Mouse (Mus musculus) embryonic facial prominence, embryonic 14.5 days (tissue): Measurements from ENCODE around the gene Parvg. TPM values are rescaled to one million over a fixed set of nuclear protein-coding genes. Genes with fewer than 3 reads are reported as not detected.
A peak's percentile ranks its signal among the peaks of the same experiment; 100 is the strongest.

Experiments
- ATAC-seq: fragments of 200-750 bp; cut with Nextera tagmentation; 2 replicates; pipeline ENCODE4 v1.8.0; 2017; ENCODE audit warnings: low read depth, moderate number of reproducible peaks, moderate TSS enrichment
- DNase-seq: peaks from one replicate; pipeline ENCODE4 v3.0.0-alpha.2; 2015; ENCODE audit warnings: low spot score
- H3K27ac ChIP-seq: fragments of 300-500 bp; sonication (generic); replicated peaks from 2 replicates; pipeline ENCODE4 v1.5.1; 2014; ENCODE audit warnings: low read depth, mild to moderate bottlenecking, low read length, moderate library complexity
- H3K27me3 ChIP-seq: fragments of 300-500 bp; sonication (generic); replicated peaks from 2 replicates; pipeline ENCODE4 v1.6.1; 2014; ENCODE audit warnings: low read length; ENCODE audit not compliant: control insufficient read depth, insufficient read depth
- H3K36me3 ChIP-seq: fragments of 300-500 bp; sonication (generic); 2 replicates; pipeline ENCODE4 v1.6.1; 2014; ENCODE audit warnings: low read length, mixed read lengths; ENCODE audit not compliant: control insufficient read depth, insufficient read depth
- H3K4me1 ChIP-seq: fragments of 300-500 bp; sonication (generic); 2 replicates; pipeline ENCODE4 v1.6.1; 2014; ENCODE audit warnings: antibody characterized with exemption, low read length; ENCODE audit not compliant: control insufficient read depth, insufficient read depth
- H3K4me2 ChIP-seq: fragments of 300-500 bp; sonication (generic); 2 replicates; pipeline ENCODE4 v1.6.1; 2014; ENCODE audit warnings: low read depth, mild to moderate bottlenecking, low read length, moderate library complexity, mixed read lengths
- H3K4me3 ChIP-seq: fragments of 300-500 bp; sonication (generic); 2 replicates; pipeline ENCODE4 v1.5.1; 2014; ENCODE audit warnings: low read depth, mild to moderate bottlenecking, low read length
- H3K9ac ChIP-seq: fragments of 300-500 bp; sonication (generic); 2 replicates; pipeline ENCODE4 v1.6.1; 2014; ENCODE audit warnings: low read depth, mild to moderate bottlenecking, low read length, moderate library complexity, mixed read lengths
- H3K9me3 ChIP-seq: fragments of 300-500 bp; sonication (generic); 2 replicates; pipeline ENCODE4 v1.6.1; 2016; ENCODE audit warnings: low read length; ENCODE audit not compliant: control insufficient read depth
- WGBS: fragments of 180-500 bp; shearing (Covaris S2); extraction: QIAGEN DNeasy Blood & Tissue Kit; methylation state at CpG from one replicate; pipeline ENCODE4 v1.1.7; 2014; 5-methylcytosine and 5-hydroxymethylcytosine counted together
- polyA plus RNA-seq: library from polyadenylated mRNA; unstranded; fragments of >200 nt; fragmentation: Nextera tagmentation; extraction: Ambion mirVana; gene quantifications from 2 replicates; pipeline ENCODE4 v1.2.1, GENCODE M21; 2014

Parvg gene
- polyA plus RNA-seq, 1 experiment from 2014 or later, result 2.4 TPM

DNA sequence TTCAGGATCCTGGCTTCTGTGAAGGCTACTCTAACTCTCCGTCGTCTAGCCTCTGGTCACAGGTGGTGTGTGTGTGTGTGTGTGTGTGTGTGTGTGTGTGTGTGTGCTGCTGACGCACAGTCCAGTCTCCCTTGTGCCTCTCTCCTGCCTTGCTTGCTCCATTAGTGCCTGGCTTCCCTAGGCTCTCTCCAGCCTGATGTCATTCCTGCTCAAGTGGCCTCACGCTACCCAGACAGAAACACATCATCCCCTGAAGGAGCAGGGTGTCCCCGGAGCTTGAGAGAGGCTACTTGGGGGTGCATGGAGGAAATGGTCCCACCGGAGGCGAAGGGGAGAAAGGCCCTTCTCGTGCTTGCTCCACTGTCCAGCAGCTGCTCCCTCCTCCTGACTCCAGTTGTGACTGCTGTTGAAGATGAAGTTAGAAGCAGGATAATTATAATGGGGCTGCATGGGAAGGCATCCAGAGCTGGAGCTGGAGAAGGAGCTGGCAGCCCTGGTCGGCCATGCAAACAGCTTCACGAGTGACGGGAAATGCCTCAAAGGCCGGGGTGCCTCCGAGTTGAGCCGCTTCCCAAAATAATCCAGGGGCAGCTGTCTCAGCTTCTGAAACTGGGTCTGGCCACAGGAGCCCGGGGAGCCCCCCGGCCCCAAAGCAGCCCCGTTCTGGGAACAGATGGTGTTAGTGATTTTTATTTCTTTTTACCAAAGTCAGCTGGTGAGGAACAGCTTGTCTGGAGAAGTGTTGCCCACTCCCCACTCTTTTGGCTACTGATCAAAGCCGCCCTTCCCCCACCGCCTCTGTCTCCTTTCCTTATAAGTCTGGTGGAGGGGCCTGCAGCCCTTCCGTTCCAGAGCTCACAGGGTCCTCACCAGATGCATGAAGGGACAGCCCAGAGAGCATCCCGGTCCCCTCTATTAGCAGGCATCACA lies 28.4 kb downstream of the Parvg start:
- H3K27me3 ChIP-seq, result no peaks in the 10 kb centered on the region
- H3K4me2 ChIP-seq, result no peak overlapping the region
- no peak overlapping the region for H3K9ac ChIP-seq
- WGBS, result 51% methylated on average over 21 of the region's 21 CpGs
- ATAC-seq (peak; percentile 33; the same call in 1 of the 2 replicates), DNase-seq (peak; percentile 54)
- no peak overlapping the region for H3K4me3 ChIP-seq
- H3K9me3 ChIP-seq, result no peaks in the 10 kb centered on the region
- no peaks in the 10 kb centered on the region for H3K36me3 ChIP-seq
- no peaks in the 10 kb centered on the region; the same call in none of the 2 replicates for H3K4me1 ChIP-seq
- H3K27ac ChIP-seq, result 0 out of 2 replicates have a peak overlapping the region, but pooled peaks have one; percentile 1

- no peaks in the 10 kb centered on the region for H3K27me3 ChIP-seq
- no peaks in the 10 kb centered on the region for H3K36me3 ChIP-seq
- 77% methylated on average over 5 of the region's 5 CpGs for whole genome bisulfite sequencing
- H3K9ac ChIP-seq, result no peak overlapping the region
- no peaks in the 10 kb centered on the region for H3K9me3 ChIP-seq
- no peak overlapping the region for H3K27ac ChIP-seq
- DNase-seq, result no peak
- peaks cover under 1% of the 10 kb centered on the region for H3K4me1 ChIP-seq
- ATAC-seq, result no peak
- no peak overlapping the region for H3K4me3 ChIP-seq
- no peak overlapping the region for H3K4me2 ChIP-seq
Measured at GRCm38 (mm10) chr15:84355081-84355480, 31.3 kb downstream of the Parvg start.

GRCm38 (mm10) chr15:84364746-84365145 lies 40.9 kb downstream of the Parvg start:
- no peaks in the 10 kb centered on the region for H3K36me3 ChIP-seq
- H3K4me1 ChIP-seq, result peaks cover 19% of the 10 kb centered on the region
- DNase-seq (no peak), ATAC-seq (no peak)
- H3K9ac ChIP-seq, result no peak overlapping the region
- H3K27me3 ChIP-seq, result no peaks in the 10 kb centered on the region
- H3K27ac ChIP-seq, result no peak overlapping the region
- H3K4me3 ChIP-seq, result no peak overlapping the region
- no peaks in the 10 kb centered on the region for H3K9me3 ChIP-seq
- H3K4me2 ChIP-seq, result no peak overlapping the region
- WGBS, result 93% methylated on average over 3 of the region's 3 CpGs

DNA sequence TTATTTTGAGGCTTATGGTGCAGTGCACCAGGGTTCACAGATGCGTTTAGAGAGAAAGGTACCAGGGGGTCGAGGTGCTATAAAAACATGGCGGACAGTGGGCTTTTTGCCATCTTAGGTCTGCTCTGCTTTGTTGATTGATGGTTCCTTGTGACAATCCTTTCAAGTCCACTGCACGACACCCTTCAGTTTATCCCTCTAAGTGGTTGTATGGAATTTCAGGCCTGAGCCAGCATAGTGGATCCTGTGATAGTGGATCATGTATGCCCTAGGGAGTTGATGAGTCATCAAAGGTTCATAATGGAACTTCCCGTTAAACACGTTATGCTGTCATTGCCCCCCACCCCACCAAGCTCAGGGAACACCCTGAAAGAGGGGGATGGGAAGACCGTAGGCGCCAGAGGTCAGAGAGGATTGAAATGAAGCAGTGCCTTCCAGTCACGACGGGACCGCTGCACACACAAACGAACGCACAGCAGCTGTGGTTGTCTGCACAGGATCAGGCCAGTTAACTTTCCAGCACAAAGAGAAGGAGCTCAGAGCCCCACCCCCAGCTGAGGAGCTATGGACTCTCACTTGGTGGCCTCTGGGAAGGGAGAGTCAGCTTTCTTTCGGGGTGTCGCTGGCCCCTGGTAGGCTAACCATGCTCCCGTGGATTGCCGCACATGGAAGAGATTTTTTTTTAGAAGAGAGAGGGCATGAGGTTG lies 42.0 kb downstream of the Parvg start:
- ATAC-seq, result peak; percentile 50
- Histone ChIP-seq H3K36me3 (no peaks in the 10 kb centered on the region), H3K27me3 (no peaks in the 10 kb centered on the region), H3K27ac (peak overlapping the region; percentile 8; the same call in 1 of the 2 replicates), H3K4me3 (no peak overlapping the region), H3K9ac (no peak overlapping the region), H3K4me2 (no peak overlapping the region), H3K9me3 (no peaks in the 10 kb centered on the region), H3K4me1 (peaks cover 11% of the 10 kb centered on the region)
- 43% methylated on average over 17 of the region's 17 CpGs for WGBS
- peak; percentile 64 for DNase-seq

- H3K27ac ChIP-seq, result no peak overlapping the region
- H3K36me3 ChIP-seq, result no peaks in the 10 kb centered on the region
- ATAC-seq, result no peak
Measured at GRCm38 (mm10) chr15:84366574-84366989, 42.8 kb downstream of the Parvg start.

DNA sequence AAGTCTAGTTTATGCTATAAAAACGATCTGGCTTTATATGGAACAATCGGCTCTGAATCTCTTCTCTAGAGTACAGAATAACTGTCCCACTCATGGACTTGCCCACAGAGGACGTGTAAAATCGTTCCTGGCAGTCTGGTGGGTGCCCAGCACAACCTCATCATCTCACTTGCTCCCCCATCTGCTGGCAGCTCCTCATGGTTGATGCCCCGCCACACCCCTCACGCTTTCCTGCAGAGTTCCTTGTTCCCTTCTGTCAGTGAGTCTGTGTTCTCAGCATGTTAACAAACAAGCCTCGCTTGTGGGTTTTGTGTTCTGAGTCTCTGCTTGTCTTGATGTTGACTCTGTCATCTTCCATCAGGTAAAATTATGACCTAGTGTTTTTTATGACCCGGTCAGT lies 43.6 kb downstream of the Parvg start:
- no peak for DNase-seq
- Histone ChIP-seq H3K4me1 (peaks cover 9% of the 10 kb centered on the region), H3K4me3 (no peak overlapping the region), H3K4me2 (no peak overlapping the region), H3K9ac (no peak overlapping the region), H3K9me3 (no peaks in the 10 kb centered on the region), H3K27me3 (no peaks in the 10 kb centered on the region), H3K36me3 (no peaks in the 10 kb centered on the region), H3K27ac (no peak overlapping the region)
- ATAC-seq, result no peak
- WGBS, result 77% methylated on average over 8 of the region's 8 CpGs

More at GRCm38 (mm10) chr15:84366574-84366989, 42.8 kb downstream of the Parvg start:
- Histone ChIP-seq H3K9me3 (no peaks in the 10 kb centered on the region), H3K27me3 (no peaks in the 10 kb centered on the region), H3K4me3 (no peak overlapping the region), H3K4me1 (peaks cover 9% of the 10 kb centered on the region), H3K9ac (no peak overlapping the region), H3K4me2 (no peak overlapping the region)
- DNase-seq, result no peak
- 89% methylated on average over 10 of the region's 10 CpGs for WGBS

- no peaks in the 10 kb centered on the region for H3K36me3 ChIP-seq
- H3K4me2 ChIP-seq, result no peak overlapping the region
- H3K4me1 ChIP-seq, result no peaks in the 10 kb centered on the region
- H3K27me3 ChIP-seq, result no peaks in the 10 kb centered on the region
- 53% methylated on average over 5 of the region's 5 CpGs for WGBS
- no peak overlapping the region for H3K9ac ChIP-seq
- ATAC-seq (no peak), DNase-seq (no peak)
- no peak overlapping the region for H3K4me3 ChIP-seq
- H3K9me3 ChIP-seq, result peaks cover 12% of the 10 kb centered on the region
- H3K27ac ChIP-seq, result no peak overlapping the region
Measured at GRCm38 (mm10) chr15:84372801-84373200, 49.0 kb downstream of the Parvg start.

DNA sequence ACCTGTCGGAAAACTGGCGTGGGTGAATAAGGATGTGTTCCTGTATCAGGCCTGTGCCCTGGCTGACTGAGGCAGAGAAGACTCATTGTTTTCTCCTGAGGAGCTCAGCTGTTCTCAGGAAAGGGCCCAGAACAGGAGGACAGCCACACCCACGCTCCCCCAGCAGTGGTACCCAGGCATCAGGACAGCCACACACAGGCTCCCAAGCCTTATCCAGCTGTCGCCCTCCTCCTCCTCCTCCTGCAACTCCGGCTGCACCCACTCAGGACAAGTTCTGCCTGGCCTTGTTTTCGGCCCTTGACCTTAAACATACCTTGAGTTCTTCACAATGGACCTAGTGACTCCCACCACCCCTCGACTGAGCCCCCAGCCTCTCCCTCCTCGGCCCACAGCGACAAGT lies 54.9 kb downstream of the Parvg start:
- H3K4me1 ChIP-seq, result no peaks in the 10 kb centered on the region
- ATAC-seq (no peak), DNase-seq (no peak)
- 84% methylated on average over 9 of the region's 9 CpGs for WGBS
- no peak overlapping the region for H3K9ac ChIP-seq
- H3K4me2 ChIP-seq, result no peak overlapping the region
- no peaks in the 10 kb centered on the region for H3K36me3 ChIP-seq
- H3K27ac ChIP-seq, result no peak overlapping the region
- peaks cover 12% of the 10 kb centered on the region for H3K9me3 ChIP-seq
- H3K27me3 ChIP-seq, result no peaks in the 10 kb centered on the region
- H3K4me3 ChIP-seq, result no peak overlapping the region
